In the genomic region with DNA sequence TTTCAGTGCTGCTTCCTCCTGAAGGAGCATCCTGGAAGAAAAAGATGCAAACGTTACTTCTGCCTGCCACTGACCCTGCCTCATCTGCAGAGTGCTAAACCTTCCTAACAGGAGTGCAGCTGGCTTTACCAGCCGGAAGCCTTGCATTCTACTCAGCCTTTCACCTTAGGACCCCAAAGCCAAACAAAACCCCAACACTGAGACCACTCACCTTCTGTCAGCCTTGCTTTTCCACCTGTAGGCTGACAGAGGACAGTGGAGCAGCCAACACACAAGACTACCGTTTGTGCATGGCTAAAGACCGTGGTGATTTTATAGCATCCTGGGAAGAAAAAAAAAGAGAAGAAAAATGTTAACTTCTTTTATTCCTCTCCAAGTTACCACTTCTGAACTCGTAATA, we compare ENCODE assay signal across 1 mouse cellular context.
TF ChIP-seq lines count a peak whose summit lies in the region.

No protein-coding gene starts in this region.

TF ChIP-seq in CH12.LX, 34 proteins besides CTCF, POLR2A, EP300 and RAD21 (continued from another document):
- TF ChIP-seq IRF4 (IDR thresholded peaks at IDR 0.05; ENCODE audit: low read depth, low read length), result no peak
